Mouse (Mus musculus) erythroid progenitor cell, adult 5-6 weeks (primary cell): ENCODE data around the gene Nup155. TPM values are rescaled to one million over a fixed set of nuclear protein-coding genes. Genes with fewer than 3 reads are reported as not detected.
"Not testable (repeated sequence)": the region's sequence is repeated elsewhere in the genome, so short reads cannot be mapped to it uniquely, and the experiment has no call there.

Experiments used
- ATAC-seq: replicated peaks from 2 replicates; pipeline ENCODE4 v1.8.0; 2016; ENCODE audit warnings: moderate number of reproducible peaks, mild to moderate bottlenecking, moderate TSS enrichment, inconsistent platforms; ENCODE audit not compliant: poor library complexity, low FRiP score, severe bottlenecking
- total RNA-seq, 2 experiments: library from RNA; stranded (forward) in 1 of 2; stranded (reverse) in 1 of 2; fragments of 150-400 nt in 1 of 2; fragments of 186-747, 209-891 nt in 1 of 2; gene quantifications; 2 replicates each; pipeline versions ENCODE4 v1.2.3 to v1.2.4; 2015 to 2017; ENCODE audit warnings: low replicate concordance in 2 of 2

Gene Nup155
- total RNA-seq (2015; ENCODE audit: low replicate concordance) (22.6 and 44.7 TPM in 2 replicates), total RNA-seq (2017; ENCODE audit: low replicate concordance) (35.3 and 43.6 TPM in 2 replicates)

- ATAC-seq = peak; percentile 99
Measured at GRCm38 (mm10) chr15:8108966-8109743, at the start of gene Nup155. Gene Nup155 (plus strand): TSS chr15:8109273.

- ATAC-seq = no peak
Measured at GRCm38 (mm10) chr15:8065221-8065620, 43.9 kb upstream of the Nup155 start.

GRCm38 (mm10) chr15:8073159-8073558 lies 35.9 kb upstream of the Nup155 start:
- ATAC-seq = not testable (repeated sequence)

- ATAC-seq = no peak
Measured at GRCm38 (mm10) chr15:8082139-8082538, 26.9 kb upstream of the Nup155 start.

GRCm38 (mm10) chr15:8087293-8087692 lies 21.8 kb upstream of the Nup155 start:
- ATAC-seq = no peak

GRCm38 (mm10) chr15:8088715-8089114 lies 20.4 kb upstream of the Nup155 start:
- no peak for ATAC-seq

GRCm38 (mm10) chr15:8090685-8091084 lies 18.4 kb upstream of the Nup155 start:
- no peak for ATAC-seq

GRCm38 (mm10) chr15:8092668-8093067 lies 16.4 kb upstream of the Nup155 start:
- ATAC-seq = not testable (repeated sequence)

GRCm38 (mm10) chr15:8097853-8098252 lies 11.2 kb upstream of the Nup155 start:
- peak; percentile 80 for ATAC-seq

- peak; percentile 99 for ATAC-seq
Measured at GRCm38 (mm10) chr15:8098774-8099749, 10.0 kb upstream of the Nup155 start, which contains the start of gene Wdr70. Gene Wdr70 (minus strand): TSS chr15:8099209.

GRCm38 (mm10) chr15:8101975-8102542 lies 7.0 kb upstream of the Nup155 start:
- ATAC-seq = not testable (repeated sequence)

- no peak for ATAC-seq
Measured at GRCm38 (mm10) chr15:8108360-8108965, 610 bp upstream of the Nup155 start.

- no peak for ATAC-seq
Measured at GRCm38 (mm10) chr15:8109782-8110181, 709 bp downstream of the Nup155 start.

GRCm38 (mm10) chr15:8129281-8129680 lies 20.2 kb downstream of the Nup155 start:
- ATAC-seq = no peak

GRCm38 (mm10) chr15:8131268-8131667 lies 22.2 kb downstream of the Nup155 start:
- ATAC-seq = no peak

GRCm38 (mm10) chr15:8131761-8132160 lies 22.7 kb downstream of the Nup155 start:
- no peak for ATAC-seq

GRCm38 (mm10) chr15:8135606-8136005 lies 26.5 kb downstream of the Nup155 start:
- ATAC-seq = no peak

- ATAC-seq = no peak
Measured at GRCm38 (mm10) chr15:8161841-8162240, 52.8 kb downstream of the Nup155 start.

GRCm38 (mm10) chr15:8168591-8169265 lies 59.7 kb downstream of the Nup155 start, which contains the start of gene Cplane1:
Gene Cplane1 (plus strand): TSS chr15:8169106.
- ATAC-seq = peak; percentile 99
